Mouse (Mus musculus) lung, embryonic 14.5 days (tissue): Measurements from ENCODE around the gene Add2. TPM values are rescaled to one million over a fixed set of nuclear protein-coding genes. Genes with fewer than 3 reads are reported as not detected.

Source experiments
- ATAC-seq: fragments of 200-750 bp; cut with Nextera tagmentation; 2 replicates; pipeline ENCODE4 v1.8.0; 2017; ENCODE audit warnings: mild to moderate bottlenecking, moderate TSS enrichment, moderate library complexity; ENCODE audit not compliant: insufficient read depth
- DNase-seq: peaks from one replicate; pipeline ENCODE4 v3.0.0-alpha.2; 2015
- H3K27ac ChIP-seq: fragments of 300-500 bp; sonication (generic); 2 replicates; pipeline ENCODE4 v1.5.1; 2014; ENCODE audit warnings: low read depth, mild to moderate bottlenecking, moderate library complexity
- H3K27me3 ChIP-seq: fragments of 300-500 bp; sonication (generic); 2 replicates; pipeline ENCODE4 v1.6.1; 2014; ENCODE audit warnings: low read length, control low read depth; ENCODE audit not compliant: insufficient read depth
- H3K36me3 ChIP-seq: fragments of 300-500 bp; sonication (generic); 2 replicates; pipeline ENCODE4 v1.6.1; 2014; ENCODE audit warnings: control low read depth; ENCODE audit not compliant: insufficient read depth
- H3K4me1 ChIP-seq: fragments of 300-500 bp; sonication (generic); 2 replicates; pipeline ENCODE4 v1.6.1; 2014; ENCODE audit warnings: antibody characterized with exemption, control low read depth; ENCODE audit not compliant: insufficient read depth
- H3K4me2 ChIP-seq: fragments of 300-500 bp; sonication (generic); 2 replicates; pipeline ENCODE4 v1.6.1; 2014; ENCODE audit warnings: mild to moderate bottlenecking
- H3K4me3 ChIP-seq: fragments of 300-500 bp; sonication (generic); 2 replicates; pipeline ENCODE4 v1.5.1; 2014; ENCODE audit warnings: low read depth, low read length
- H3K9ac ChIP-seq: fragments of 300-500 bp; sonication (generic); 2 replicates; pipeline ENCODE4 v1.6.1; 2014
- H3K9me3 ChIP-seq: fragments of 300-500 bp; sonication (generic); 2 replicates; pipeline ENCODE4 v1.6.1; 2016; ENCODE audit warnings: low read depth, low read length, control low read depth
- CTCF ChIP-seq: IDR thresholded peaks from 2 replicates; pipeline ENCODE4 v1.5.1; 2016; ENCODE audit warnings: antibody characterized with exemption, low read depth
- WGBS: fragments of 180-500 bp; shearing (Covaris S2); extraction: QIAGEN DNeasy Blood & Tissue Kit; methylation state at CpG from one replicate; pipeline ENCODE4 v1.1.7; 2014; 5-methylcytosine and 5-hydroxymethylcytosine counted together
- polyA plus RNA-seq: library from polyadenylated mRNA; unstranded; fragments of >200 nt; fragmentation: Nextera tagmentation; extraction: Ambion mirVana; gene quantifications from 2 replicates; pipeline ENCODE4 v1.2.1, GENCODE M21; 2014

Gene Add2
- polyA plus RNA-seq, 1 experiment from 2014 or later: 2.2 TPM

- no peaks in the 10 kb centered on the region for H3K36me3 ChIP-seq
- H3K9ac ChIP-seq: no peak overlapping the region
- no peak for ATAC-seq
- H3K27me3 ChIP-seq: no peaks in the 10 kb centered on the region
- no peak for TF ChIP-seq CTCF
- H3K9me3 ChIP-seq: no peaks in the 10 kb centered on the region
- H3K4me1 ChIP-seq: peaks cover 6% of the 10 kb centered on the region
- H3K4me3 ChIP-seq: no peak overlapping the region
- no peak for DNase-seq
- WGBS: 36% methylated on average over 6 of the region's 6 CpGs
- no peak overlapping the region for H3K27ac ChIP-seq
- H3K4me2 ChIP-seq: no peak overlapping the region
These were observed 22.2 kb downstream of the Add2 start for GRCm38 (mm10) chr6:86050586-86051268.

GRCm38 (mm10) chr6:86052032-86052459, 23.6 kb downstream of the Add2 start:
- ATAC-seq: peak; percentile 58
- Histone ChIP-seq H3K36me3 (no peaks in the 10 kb centered on the region), H3K4me2 (no peak overlapping the region), H3K4me3 (no peak overlapping the region), H3K27me3 (no peaks in the 10 kb centered on the region), H3K27ac (no peak overlapping the region), H3K4me1 (peaks cover 6% of the 10 kb centered on the region), H3K9ac (no peak overlapping the region), H3K9me3 (no peaks in the 10 kb centered on the region)
- no peak for DNase-seq
- WGBS: 23% methylated on average over 7 of the region's 7 CpGs
- TF ChIP-seq CTCF: no peak

DNA sequence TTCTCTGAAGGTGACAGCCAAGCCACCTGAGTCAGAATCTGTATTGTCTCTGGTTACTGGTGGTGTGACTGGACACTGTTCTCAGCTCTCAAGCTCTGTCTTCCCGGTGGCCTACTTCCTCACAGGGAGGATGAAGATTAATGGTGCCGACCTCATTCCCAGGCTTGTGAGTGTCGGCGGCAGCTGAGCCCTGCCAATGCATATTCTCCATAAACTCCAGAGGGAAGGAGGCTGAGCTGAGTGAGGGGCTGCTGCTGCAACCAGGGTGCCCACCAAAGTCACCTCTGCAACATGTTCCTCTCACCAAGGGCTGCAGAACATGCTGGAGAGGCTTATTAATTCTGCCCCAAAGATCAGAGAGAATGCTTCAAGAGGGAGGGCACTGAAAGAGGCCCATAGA, 24.1 kb downstream of the Add2 start:
- no peak for TF ChIP-seq CTCF
- WGBS: 14% methylated on average over 4 of the region's 4 CpGs
- no peak overlapping the region for H3K4me2 ChIP-seq
- DNase-seq: no peak
- no peaks in the 10 kb centered on the region for H3K27me3 ChIP-seq
- no peak for ATAC-seq
- H3K27ac ChIP-seq: no peak overlapping the region
- H3K4me3 ChIP-seq: no peak overlapping the region
- H3K9me3 ChIP-seq: no peaks in the 10 kb centered on the region
- no peaks in the 10 kb centered on the region for H3K36me3 ChIP-seq
- H3K4me1 ChIP-seq: peaks cover 6% of the 10 kb centered on the region
- H3K9ac ChIP-seq: no peak overlapping the region

DNA sequence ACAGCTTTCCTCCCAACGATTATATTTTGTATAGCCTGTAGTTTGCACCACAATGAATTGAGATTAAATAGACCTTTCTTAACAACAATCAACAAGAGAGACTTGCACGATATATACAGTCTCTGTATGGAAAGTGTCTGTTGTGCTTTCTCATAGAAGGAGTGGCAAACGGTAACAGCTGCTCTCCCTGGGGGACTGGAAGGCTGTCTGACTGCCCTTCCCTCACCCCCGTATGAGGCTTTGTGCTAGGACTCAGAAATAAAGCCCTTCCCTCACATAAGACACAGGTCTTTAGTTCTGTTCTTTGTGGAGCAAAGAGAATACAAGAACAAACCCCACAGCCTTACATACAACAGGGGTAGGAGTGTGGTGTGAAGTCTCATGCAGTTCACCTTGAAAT, 24.6 kb downstream of the Add2 start:
- H3K36me3 ChIP-seq: no peaks in the 10 kb centered on the region
- no peak overlapping the region for H3K4me3 ChIP-seq
- TF ChIP-seq CTCF: no peak
- no peaks in the 10 kb centered on the region for H3K9me3 ChIP-seq
- 47% methylated on average over 4 of the region's 4 CpGs for WGBS
- peaks cover 6% of the 10 kb centered on the region for H3K4me1 ChIP-seq
- no peak overlapping the region for H3K4me2 ChIP-seq
- H3K27ac ChIP-seq: no peak overlapping the region
- ATAC-seq: no peak
- no peak for DNase-seq
- H3K27me3 ChIP-seq: no peaks in the 10 kb centered on the region
- H3K9ac ChIP-seq: no peak overlapping the region

DNA sequence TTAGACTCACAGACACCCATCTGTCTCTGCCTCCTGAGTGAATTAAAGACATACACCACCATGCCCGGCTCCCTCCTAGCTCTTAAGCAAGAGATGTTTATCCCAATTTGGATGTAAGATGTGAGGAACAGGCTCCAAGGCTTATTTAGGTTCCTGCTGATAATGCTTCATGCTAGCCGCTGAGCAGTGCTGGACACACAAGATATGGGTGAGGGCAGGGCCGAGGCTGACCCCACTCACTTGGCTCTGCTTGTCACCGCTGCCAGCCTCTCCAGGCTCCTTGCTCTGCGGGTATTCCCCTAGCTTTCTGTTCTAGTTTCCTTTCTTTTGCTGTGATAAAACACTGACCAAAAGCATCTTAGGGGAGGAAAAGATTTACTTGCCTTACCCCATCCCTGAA, 25.1 kb downstream of the Add2 start:
- H3K9ac ChIP-seq: no peak overlapping the region
- H3K27me3 ChIP-seq: no peaks in the 10 kb centered on the region
- peaks cover 6% of the 10 kb centered on the region for H3K4me1 ChIP-seq
- H3K9me3 ChIP-seq: no peaks in the 10 kb centered on the region
- H3K4me2 ChIP-seq: no peak overlapping the region
- no peaks in the 10 kb centered on the region for H3K36me3 ChIP-seq
- 52% methylated on average over 5 of the region's 5 CpGs for WGBS
- H3K4me3 ChIP-seq: no peak overlapping the region
- no peak for DNase-seq
- no peak for ATAC-seq
- no peak for TF ChIP-seq CTCF
- no peak overlapping the region for H3K27ac ChIP-seq

DNA sequence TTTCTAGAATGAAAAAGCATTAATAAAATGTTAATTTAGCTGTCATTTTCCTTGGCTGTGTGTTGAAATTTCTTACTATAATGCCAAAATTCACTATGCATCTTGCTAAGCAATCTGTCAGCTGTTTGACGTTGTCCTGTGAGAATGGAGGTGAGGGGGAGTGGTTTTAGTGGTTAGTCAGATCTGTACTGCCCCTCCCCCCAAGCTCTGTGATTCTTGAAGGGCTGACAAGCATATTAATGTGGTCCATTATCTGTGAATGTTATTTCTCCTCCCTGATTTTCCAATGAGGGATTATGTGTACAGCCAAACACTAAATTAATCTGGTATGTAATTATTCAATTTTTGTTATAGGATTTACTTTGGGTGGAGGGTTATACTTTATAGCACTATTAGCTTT, 30.0 kb downstream of the Add2 start:
- no peaks in the 10 kb centered on the region for H3K4me1 ChIP-seq
- H3K36me3 ChIP-seq: no peaks in the 10 kb centered on the region
- H3K27me3 ChIP-seq: no peaks in the 10 kb centered on the region
- H3K9ac ChIP-seq: no peak overlapping the region
- no peak overlapping the region for H3K4me2 ChIP-seq
- DNase-seq: no peak
- H3K4me3 ChIP-seq: no peak overlapping the region
- TF ChIP-seq CTCF: no peak
- no peaks in the 10 kb centered on the region for H3K9me3 ChIP-seq
- no peak overlapping the region for H3K27ac ChIP-seq
- 7% methylated on average over 1 of the region's 1 CpGs for WGBS
- no peak for ATAC-seq

DNA sequence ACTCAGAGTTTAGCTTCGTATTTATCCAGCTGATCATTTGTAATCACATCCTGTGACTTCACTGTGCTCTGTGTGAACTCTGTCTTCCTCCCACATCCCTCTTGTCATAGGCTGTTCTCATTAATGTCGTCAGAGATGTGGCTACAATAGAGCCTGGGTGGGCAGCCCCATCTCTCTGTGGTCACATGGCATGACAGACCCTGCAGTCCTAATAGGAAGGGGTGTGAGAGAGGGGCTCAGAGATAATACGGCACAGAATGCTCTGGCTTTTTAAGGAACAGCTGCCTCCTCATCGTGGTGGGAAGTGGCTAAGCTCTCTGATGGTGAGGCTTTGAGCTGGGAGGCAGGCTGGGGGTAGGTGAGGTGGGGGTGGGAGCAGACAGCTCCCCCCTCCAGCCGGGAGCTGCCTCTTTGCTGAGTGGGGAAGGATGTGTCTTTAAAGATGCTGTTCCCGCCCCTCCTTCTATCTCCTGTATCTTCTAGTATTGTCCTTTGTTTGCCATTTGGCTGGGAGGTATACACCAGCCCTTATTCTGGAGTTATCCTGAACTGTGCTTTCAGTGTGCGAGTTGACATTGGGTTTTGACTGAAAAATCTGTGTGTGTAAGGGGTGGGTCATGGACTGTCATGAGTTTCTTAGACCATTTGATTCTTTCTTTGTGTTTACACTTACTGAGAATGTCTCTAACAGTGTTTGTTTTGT, 30.8 kb downstream of the Add2 start:
- no peak overlapping the region for H3K4me3 ChIP-seq
- no peaks in the 10 kb centered on the region for H3K36me3 ChIP-seq
- WGBS: 35% methylated on average over 7 of the region's 7 CpGs
- H3K4me1 ChIP-seq: no peaks in the 10 kb centered on the region
- H3K4me2 ChIP-seq: no peak overlapping the region
- H3K27me3 ChIP-seq: no peaks in the 10 kb centered on the region
- ATAC-seq: no peak
- no peaks in the 10 kb centered on the region for H3K9me3 ChIP-seq
- no peak overlapping the region for H3K27ac ChIP-seq
- TF ChIP-seq CTCF: no peak
- no peak for DNase-seq
- no peak overlapping the region for H3K9ac ChIP-seq
